Mouse (Mus musculus): ENCODE measurements around the gene Ankrd27. TPM values are rescaled to one million over a fixed set of nuclear protein-coding genes. Genes with fewer than 3 reads are reported as not detected.

The Ankrd27 gene
- 36.5 to 48.4 TPM (median 43.6 TPM) in 4 replicates for total RNA-seq (2023)

GRCm38 (mm10) chr7:35586055-35586905 is at the start of gene Ankrd27:
Ankrd27 (plus strand) TSS chr7:35586244.

DNA sequence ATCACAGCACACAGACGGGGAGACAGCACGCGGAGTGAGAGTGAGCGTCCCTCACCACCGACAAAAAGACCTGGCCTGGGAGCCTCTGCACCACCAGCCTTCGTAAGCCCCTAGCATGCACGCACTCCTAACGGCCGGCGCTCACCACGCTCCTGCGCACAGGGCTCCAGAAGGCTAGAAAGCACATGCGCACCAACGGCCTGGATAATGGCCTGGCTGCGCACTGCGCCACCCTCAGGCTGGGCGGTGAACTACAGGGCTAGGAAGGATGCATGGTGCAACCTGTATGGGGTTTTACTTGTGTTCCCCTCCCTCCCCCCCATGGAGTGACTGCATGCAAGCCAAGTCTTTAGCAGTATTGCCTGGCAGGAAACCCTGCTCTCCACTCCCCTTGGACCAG is 48.5 kb upstream of the Ankrd27 start, which contains the start of gene Tdrd12:
TSS of gene Tdrd12 (minus strand) at position 184 of the 400 bp plus-strand sequence.

DNA sequence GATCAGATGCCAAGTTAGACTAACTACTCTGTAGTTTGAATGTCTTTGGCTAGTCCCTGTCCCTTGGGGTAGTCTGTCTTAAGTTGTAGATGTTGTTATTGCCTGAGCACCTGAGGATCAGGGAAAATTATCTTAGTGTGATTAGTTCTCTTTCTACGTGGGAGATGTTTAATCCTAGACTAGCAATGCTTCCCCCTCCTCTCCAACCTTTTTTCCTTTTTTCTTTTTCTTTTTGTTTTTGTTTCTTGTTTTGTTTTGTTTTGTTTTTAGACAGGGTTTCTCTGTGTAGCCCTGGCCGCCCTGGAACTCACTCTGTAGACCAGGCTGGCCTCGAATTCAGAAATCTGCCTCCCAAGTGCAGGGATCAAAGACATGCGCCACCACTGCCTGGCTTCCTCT is 29.8 kb upstream of the Ankrd27 start, which contains the start of gene Nudt19:
TSS of gene Nudt19 (minus strand) at position 100 of the 399 bp plus-strand sequence.

DNA sequence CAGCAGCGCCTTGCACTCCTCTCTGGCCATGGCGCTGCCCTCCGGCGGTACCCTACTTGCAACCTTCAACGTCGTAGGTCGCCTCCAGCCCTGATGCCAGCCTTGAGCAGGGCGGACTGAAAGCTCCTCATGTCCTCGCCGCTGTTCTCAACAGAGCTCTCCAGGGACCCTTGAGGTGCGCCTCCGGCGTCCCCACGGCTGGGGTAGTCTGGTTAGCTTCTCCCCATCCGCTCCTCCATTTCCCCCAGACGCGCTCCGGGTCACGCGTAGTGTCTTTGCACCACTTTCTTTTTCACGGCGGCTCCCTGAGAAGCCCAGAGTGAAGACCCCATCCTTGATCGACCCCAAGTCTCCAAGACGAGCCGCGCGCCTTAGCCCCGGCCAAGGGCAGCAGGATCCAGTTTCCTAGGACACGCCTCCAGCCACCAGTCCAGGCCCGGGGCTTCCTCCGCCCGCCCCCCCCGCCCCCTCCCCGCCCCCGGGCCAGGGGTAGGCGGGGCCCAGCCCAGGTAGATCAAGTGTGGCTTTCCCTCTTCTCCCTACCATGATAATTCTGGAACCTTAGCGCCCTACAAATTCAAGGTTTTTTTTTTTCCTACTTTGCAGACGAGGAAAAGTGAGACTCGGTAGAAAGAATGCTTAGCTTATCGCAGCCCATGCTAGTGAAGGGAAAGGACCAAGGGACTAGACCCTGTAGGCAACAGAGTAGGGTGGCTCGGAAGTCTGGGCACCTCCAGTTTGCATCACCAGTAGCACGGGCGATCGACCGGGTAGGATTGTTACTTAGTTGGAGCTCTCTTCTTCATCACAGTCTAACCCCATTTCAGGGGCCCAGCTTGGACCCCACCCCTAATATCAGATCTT is 621 bp upstream of the Ankrd27 start, which contains the start of gene Rgs9bp:
TSS of gene Rgs9bp (minus strand) at position 392 of the 864 bp plus-strand sequence.

DNA sequence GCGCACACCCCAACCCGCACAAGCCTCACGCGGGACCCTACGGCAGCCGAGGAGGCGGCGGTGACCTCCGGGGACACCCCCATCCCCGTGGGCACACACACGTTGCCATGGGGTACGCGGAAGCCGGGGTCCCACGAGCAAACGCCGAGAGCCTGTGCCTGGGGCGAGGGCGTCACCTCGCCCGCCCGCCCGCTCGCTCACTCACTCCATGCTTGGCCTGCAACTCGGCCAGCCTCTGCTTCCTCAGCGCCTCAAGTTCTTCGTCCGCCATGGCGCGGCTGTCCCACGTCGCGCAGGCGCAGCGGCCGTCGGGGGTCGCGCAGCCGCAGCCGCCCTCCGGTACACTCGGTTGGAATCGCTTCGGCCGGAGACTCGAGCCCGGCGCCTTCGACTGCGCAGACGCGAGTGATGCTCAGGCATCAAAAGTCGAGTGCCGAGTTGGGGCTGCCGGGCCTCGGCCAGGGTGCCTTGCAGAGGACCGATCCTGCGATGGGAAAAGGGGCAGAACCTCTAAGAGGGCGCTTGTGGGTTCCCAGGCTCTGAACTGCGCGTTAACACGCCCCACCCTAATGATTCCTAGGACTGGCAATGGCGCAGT is 61.2 kb downstream of the Ankrd27 start, which contains the start of gene Pdcd5:
TSS of gene Pdcd5 (minus strand) at position 421 of the 598 bp plus-strand sequence.

Other genes with a start within 250 kb of the Ankrd27 start
- gene Faap24, start 189.4 kb upstream of the Ankrd27 start, total RNA-seq (2023): 10.5 to 14.9 TPM (median 13.4 TPM) in 4 replicates
- 24.7 to 31.6 TPM (median 28.4 TPM) in 4 replicates for gene Cep89, start 189.2 kb upstream of the Ankrd27 start, total RNA-seq (2023)
- gene Slc7a9, start 137.4 kb upstream of the Ankrd27 start, total RNA-seq (2023): not detected in 4 replicates
- not detected in 4 replicates for gene Tdrd12, start 48.5 kb upstream of the Ankrd27 start, total RNA-seq (2023)
- 20.8 to 28.5 TPM (median 25.4 TPM) in 4 replicates for gene Nudt19, start 29.9 kb upstream of the Ankrd27 start, total RNA-seq (2023)
- gene Rgs9bp, start 662 bp upstream of the Ankrd27 start, total RNA-seq (2023): 0.09 to 0.22 TPM (median 0.18 TPM) in 3 of 4 replicates, not detected in the other
- gene Pdcd5, start 61.3 kb downstream of the Ankrd27 start, total RNA-seq (2023): 49.0 to 51.5 TPM (median 50.9 TPM) in 4 replicates
- gene Dpy19l3, start 168.2 kb downstream of the Ankrd27 start, total RNA-seq (2023): 43.7 to 56.3 TPM (median 46.5 TPM) in 4 replicates
- gene Zfp507, start 216.8 kb downstream of the Ankrd27 start, total RNA-seq (2023): 78.3 to 110 TPM (median 95.0 TPM) in 4 replicates

Data from B cell, adult 62 days (primary cell).